Mouse (Mus musculus) right cerebral cortex, postnatal 10 days (tissue): ENCODE results near the gene Epb41l3.
"Not testable (repeated sequence)": the region's sequence is repeated elsewhere in the genome, so short reads cannot be mapped to it uniquely, and the experiment has no call there.

Source experiments
- DNase-seq, 2 experiments: peaks; one replicate each; pipeline ENCODE4 v3.0.0; 2021; ENCODE audit warnings: low spot score in 2 of 2

Epb41l3 gene

GRCm38 (mm10) chr17:69105799-69106401 is 30.4 kb downstream of the Epb41l3 start:
- DNase-seq: peak; percentile 69 to 73

GRCm38 (mm10) chr17:69109216-69109615 is 33.7 kb downstream of the Epb41l3 start:
- no peak for DNase-seq

GRCm38 (mm10) chr17:69112232-69112631 is 36.7 kb downstream of the Epb41l3 start:
- DNase-seq: no peak

GRCm38 (mm10) chr17:69119183-69119582 is 43.7 kb downstream of the Epb41l3 start:
- no peak for DNase-seq

GRCm38 (mm10) chr17:69120533-69121358 is 45.3 kb downstream of the Epb41l3 start:
- peak in 1 of 2 experiments; percentile 27 for DNase-seq

GRCm38 (mm10) chr17:69122403-69122802 is 46.9 kb downstream of the Epb41l3 start:
- not testable (repeated sequence) for DNase-seq

- DNase-seq: no peak
These were observed 52.0 kb downstream of the Epb41l3 start for GRCm38 (mm10) chr17:69127436-69127835.

- no peak for DNase-seq
These were observed 52.5 kb downstream of the Epb41l3 start for GRCm38 (mm10) chr17:69127981-69128380.

- DNase-seq: no peak
These were observed 54.0 kb downstream of the Epb41l3 start for GRCm38 (mm10) chr17:69129434-69129833.

- no peak for DNase-seq
These were observed 67.5 kb downstream of the Epb41l3 start for GRCm38 (mm10) chr17:69143017-69143416.

- DNase-seq: no peak
These were observed 75.3 kb downstream of the Epb41l3 start for GRCm38 (mm10) chr17:69150826-69151225.

- no peak for DNase-seq
These were observed 75.8 kb downstream of the Epb41l3 start for GRCm38 (mm10) chr17:69151281-69151680.

GRCm38 (mm10) chr17:69155034-69155433 is 79.6 kb downstream of the Epb41l3 start:
- no peak for DNase-seq

GRCm38 (mm10) chr17:69156522-69157100 is 81.1 kb downstream of the Epb41l3 start:
- DNase-seq: peak; percentile 63 to 72

GRCm38 (mm10) chr17:69157101-69157808 is 81.8 kb downstream of the Epb41l3 start:
- DNase-seq: peak; percentile 45 to 49

- DNase-seq: no peak
These were observed 82.3 kb downstream of the Epb41l3 start for GRCm38 (mm10) chr17:69157809-69158185.

- no peak for DNase-seq
These were observed 83.2 kb downstream of the Epb41l3 start for GRCm38 (mm10) chr17:69158690-69159089.

GRCm38 (mm10) chr17:69162731-69163130 is 87.2 kb downstream of the Epb41l3 start:
- DNase-seq: no peak

- peak in 1 of 2 experiments; percentile 42 for DNase-seq
These were observed 101.5 kb downstream of the Epb41l3 start for GRCm38 (mm10) chr17:69176949-69177501.

GRCm38 (mm10) chr17:69177954-69178353 is 102.5 kb downstream of the Epb41l3 start:
- DNase-seq: no peak

- peak; percentile 48 to 57 for DNase-seq
These were observed 105.5 kb downstream of the Epb41l3 start for GRCm38 (mm10) chr17:69180905-69181559.
